Mouse (Mus musculus) midbrain, embryonic 11.5 days (tissue): ENCODE measurements around the gene Cdc42bpa. TPM values are rescaled to one million over a fixed set of nuclear protein-coding genes. Genes with fewer than 3 reads are reported as not detected.
A peak's percentile ranks its signal among the peaks of the same experiment; 100 is the strongest.

Experiments used
- ATAC-seq: fragments of 200-750 bp; cut with Nextera tagmentation; 2 replicates; pipeline ENCODE4 v1.8.0; 2017; ENCODE audit warnings: moderate TSS enrichment, moderate library complexity; ENCODE audit not compliant: low FRiP score
- DNase-seq: peaks from one replicate; pipeline ENCODE4 v3.0.0; 2015; ENCODE audit warnings: low spot score; ENCODE audit errors: missing footprints
- H3K27ac ChIP-seq: fragments of 300-500 bp; sonication (generic); 2 replicates; pipeline ENCODE4 v1.5.1; 2014; ENCODE audit warnings: low read depth, low read length
- H3K27me3 ChIP-seq: fragments of 300-500 bp; sonication (generic); 2 replicates; pipeline ENCODE4 v1.6.1; 2014; ENCODE audit warnings: mild to moderate bottlenecking, low read length, moderate library complexity, mixed read lengths; ENCODE audit not compliant: control insufficient read depth, insufficient read depth
- H3K36me3 ChIP-seq: fragments of 300-500 bp; sonication (generic); 2 replicates; pipeline ENCODE4 v1.6.1; 2014; ENCODE audit warnings: mild to moderate bottlenecking, low read length, moderate library complexity, mixed read lengths; ENCODE audit not compliant: control insufficient read depth, insufficient read depth
- H3K4me1 ChIP-seq: fragments of 300-500 bp; sonication (generic); 2 replicates; pipeline ENCODE4 v1.6.1; 2014; ENCODE audit warnings: low read length; ENCODE audit not compliant: control insufficient read depth, insufficient read depth
- H3K4me2 ChIP-seq: fragments of 300-500 bp; sonication (generic); 2 replicates; pipeline ENCODE4 v1.6.1; 2014; ENCODE audit warnings: mild to moderate bottlenecking, moderate library complexity
- H3K4me3 ChIP-seq: fragments of 300-500 bp; sonication (generic); 2 replicates; pipeline ENCODE4 v1.5.1; 2014; ENCODE audit warnings: low read depth, low read length
- H3K9ac ChIP-seq: fragments of 300-500 bp; sonication (generic); 2 replicates; pipeline ENCODE4 v1.6.1; 2014; ENCODE audit warnings: low read length
- H3K9me3 ChIP-seq: fragments of 300-500 bp; sonication (generic); 2 replicates; pipeline ENCODE4 v1.6.1; 2016; ENCODE audit warnings: low read length; ENCODE audit not compliant: control insufficient read depth
- WGBS: fragments of 180-500 bp; shearing (Covaris S2); extraction: QIAGEN DNeasy Blood & Tissue Kit; methylation state at CpG from one replicate; pipeline ENCODE4 v1.1.7; 2014; 5-methylcytosine and 5-hydroxymethylcytosine counted together
- polyA plus RNA-seq: library from polyadenylated mRNA; unstranded; fragments of >200 nt; fragmentation: Nextera tagmentation; extraction: Ambion mirVana; gene quantifications from 2 replicates; pipeline ENCODE4 v1.2.1, GENCODE M21; 2014

Cdc42bpa gene
- polyA plus RNA-seq, 1 experiment from 2014 or later = 12.7 TPM

DNA sequence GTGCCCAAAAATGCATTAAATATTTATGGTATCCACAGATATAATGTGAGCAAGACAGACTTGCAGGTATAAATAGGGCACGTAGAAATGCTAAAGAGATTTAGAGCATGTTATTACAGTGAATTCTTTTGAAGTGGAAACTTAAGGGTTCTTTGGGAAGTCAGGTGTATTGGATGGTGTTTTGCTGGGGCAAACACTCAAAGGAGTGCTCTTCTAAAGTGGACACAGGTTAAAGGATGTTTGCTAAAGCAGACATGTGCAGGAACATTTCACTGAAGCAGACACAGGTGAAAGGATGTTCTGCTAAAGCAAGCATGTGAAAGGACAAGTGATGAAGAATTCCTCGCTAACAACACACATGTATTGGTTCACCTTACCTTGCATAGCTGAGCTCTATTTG lies 83.9 kb downstream of the Cdc42bpa start:
- no peak overlapping the region for H3K4me2 ChIP-seq
- no peaks in the 10 kb centered on the region for H3K27me3 ChIP-seq
- ATAC-seq (no peak), DNase-seq (no peak)
- H3K36me3 ChIP-seq = no peaks in the 10 kb centered on the region
- no peak overlapping the region for H3K27ac ChIP-seq
- 94% methylated on average over 2 of the region's 2 CpGs for WGBS
- no peaks in the 10 kb centered on the region for H3K4me1 ChIP-seq
- no peak overlapping the region for H3K4me3 ChIP-seq
- H3K9ac ChIP-seq = no peak overlapping the region
- no peaks in the 10 kb centered on the region for H3K9me3 ChIP-seq

DNA sequence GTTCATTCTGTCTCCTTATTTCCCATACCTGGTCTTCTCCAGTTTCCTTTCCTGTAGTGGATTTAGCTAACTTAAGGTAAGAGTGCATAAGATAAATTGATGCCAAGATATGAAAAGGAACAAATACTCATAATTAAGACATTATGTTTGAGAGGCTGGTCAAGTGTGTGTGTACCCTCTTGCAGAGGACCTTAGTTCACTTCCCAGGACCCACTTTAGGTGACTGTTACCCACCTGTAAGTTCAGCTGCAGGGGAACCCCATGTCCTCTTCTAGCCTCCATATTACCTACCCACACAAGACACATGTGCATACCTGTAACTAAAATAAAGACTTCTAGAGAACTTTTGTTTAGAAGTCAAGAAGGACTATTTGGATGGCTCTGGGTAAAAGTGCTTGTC lies 84.9 kb downstream of the Cdc42bpa start:
- H3K9me3 ChIP-seq = no peaks in the 10 kb centered on the region
- no peak overlapping the region for H3K4me3 ChIP-seq
- no peaks in the 10 kb centered on the region for H3K27me3 ChIP-seq
- no peak for ATAC-seq
- H3K27ac ChIP-seq = no peak overlapping the region
- no peaks in the 10 kb centered on the region for H3K36me3 ChIP-seq
- H3K9ac ChIP-seq = no peak overlapping the region
- H3K4me1 ChIP-seq = no peaks in the 10 kb centered on the region
- H3K4me2 ChIP-seq = no peak overlapping the region
- DNase-seq = no peak

DNA sequence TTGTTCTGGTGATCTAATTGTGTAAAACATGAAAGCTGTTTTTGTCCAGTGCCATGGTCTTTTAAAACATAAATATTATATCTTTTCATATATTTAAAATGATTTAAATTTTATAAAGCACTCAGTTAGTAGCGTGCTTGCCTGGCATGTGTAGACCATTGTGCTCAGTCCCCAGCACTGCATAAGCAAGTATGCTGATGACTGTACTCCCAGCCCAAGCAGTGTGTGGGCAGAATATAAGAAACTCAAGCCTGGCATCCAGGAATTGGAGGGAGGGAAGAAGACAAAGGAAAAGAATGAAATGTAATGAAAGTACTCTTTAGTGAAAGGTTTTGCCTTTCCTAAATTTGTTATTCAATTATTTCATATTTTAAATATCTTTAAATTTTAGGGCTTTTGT lies 128.9 kb downstream of the Cdc42bpa start:
- 95% methylated on average over 1 of the region's 1 CpGs for WGBS
- H3K9me3 ChIP-seq = no peaks in the 10 kb centered on the region

DNA sequence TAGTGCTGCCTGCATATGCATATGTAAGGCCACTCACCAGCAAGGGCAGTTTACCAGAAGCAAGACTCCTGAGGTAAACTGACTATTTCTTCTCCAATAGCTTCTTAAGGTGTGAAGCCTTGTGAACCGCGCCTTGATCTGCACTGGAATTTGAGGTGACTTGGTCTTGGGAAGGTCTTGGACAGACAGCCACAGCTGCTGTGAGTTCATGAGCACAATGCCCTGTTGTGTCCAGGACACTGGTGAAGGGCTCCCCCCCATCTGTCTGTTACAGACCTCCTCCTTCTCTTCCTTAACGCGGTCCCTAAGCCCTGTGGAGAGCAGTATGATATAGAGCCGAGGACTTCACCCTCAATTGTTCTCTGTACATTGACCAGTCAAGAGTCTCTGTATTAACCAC lies 138.2 kb downstream of the Cdc42bpa start:
- no peak for DNase-seq
- Histone ChIP-seq H3K9me3 (no peaks in the 10 kb centered on the region), H3K36me3 (no peaks in the 10 kb centered on the region), H3K9ac (no peak overlapping the region), H3K4me3 (no peak overlapping the region), H3K4me2 (no peak overlapping the region), H3K27ac (no peak overlapping the region), H3K27me3 (no peaks in the 10 kb centered on the region), H3K4me1 (no peaks in the 10 kb centered on the region)
- ATAC-seq = no peak
- WGBS = 90% methylated on average over 5 of the region's 5 CpGs

More for the DNA sequence above, 128.9 kb downstream of the Cdc42bpa start:
- Histone ChIP-seq H3K4me1 (no peaks in the 10 kb centered on the region), H3K27me3 (no peaks in the 10 kb centered on the region), H3K9ac (no peak overlapping the region), H3K4me3 (no peak overlapping the region), H3K4me2 (no peak overlapping the region), H3K36me3 (no peaks in the 10 kb centered on the region), H3K27ac (no peak overlapping the region)
- DNase-seq (no peak), ATAC-seq (no peak)

DNA sequence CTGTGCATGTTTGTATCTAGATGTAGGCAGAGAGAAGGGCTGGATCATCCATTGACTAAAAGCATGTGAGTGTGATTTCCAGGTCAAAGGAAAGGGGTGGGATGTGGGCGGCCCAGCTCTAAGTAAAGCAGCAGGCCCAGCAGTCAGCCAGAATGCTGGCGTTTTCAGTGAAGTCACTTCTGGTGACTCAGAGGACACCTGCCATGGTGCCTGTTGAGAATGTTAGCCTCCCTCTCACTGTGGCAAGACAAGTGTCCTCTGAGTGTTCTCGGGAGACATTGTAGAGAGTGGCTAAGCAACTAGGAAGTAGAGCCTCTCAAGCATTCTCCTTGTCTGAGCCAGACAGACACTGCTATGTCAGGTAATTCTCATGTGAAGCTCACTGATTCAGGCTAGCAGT lies 144.3 kb downstream of the Cdc42bpa start:
- H3K4me2 ChIP-seq = no peak overlapping the region
- H3K9ac ChIP-seq = no peak overlapping the region
- H3K27me3 ChIP-seq = no peaks in the 10 kb centered on the region
- no peaks in the 10 kb centered on the region; the same call in 1 of the 2 replicates for H3K4me1 ChIP-seq
- 61% methylated on average over 3 of the region's 3 CpGs for WGBS
- H3K9me3 ChIP-seq = no peaks in the 10 kb centered on the region
- no peaks in the 10 kb centered on the region for H3K36me3 ChIP-seq
- no peak overlapping the region for H3K4me3 ChIP-seq
- DNase-seq = no peak
- no peak for ATAC-seq
- H3K27ac ChIP-seq = no peak overlapping the region

DNA sequence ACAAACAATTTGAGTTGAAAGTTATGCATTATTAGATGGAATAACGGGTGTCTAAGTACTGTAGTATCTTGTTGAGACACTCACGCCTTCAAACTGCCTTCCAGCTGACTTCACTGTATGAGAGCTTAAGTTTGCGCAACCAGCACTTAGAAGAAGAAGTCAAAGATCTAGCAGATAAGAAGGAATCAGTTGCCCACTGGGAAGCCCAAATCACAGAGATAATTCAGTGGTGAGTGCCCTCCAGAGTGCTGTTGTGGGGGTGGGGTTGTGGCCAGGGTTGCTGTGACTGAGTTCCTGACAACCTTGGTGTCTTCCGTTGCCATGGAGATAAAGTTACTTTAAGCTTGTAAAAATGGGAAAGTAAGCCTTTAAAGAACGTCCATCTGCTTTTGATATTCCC lies 148.8 kb downstream of the Cdc42bpa start:
- no peak overlapping the region for H3K4me3 ChIP-seq
- DNase-seq = no peak
- no peak for ATAC-seq
- H3K27me3 ChIP-seq = no peaks in the 10 kb centered on the region
- H3K9ac ChIP-seq = no peak overlapping the region
- no peaks in the 10 kb centered on the region for H3K9me3 ChIP-seq
- no peaks in the 10 kb centered on the region for H3K36me3 ChIP-seq
- H3K4me2 ChIP-seq = no peak overlapping the region
- no peak overlapping the region for H3K27ac ChIP-seq
- WGBS = 74% methylated on average over 5 of the region's 5 CpGs
- H3K4me1 ChIP-seq = no peaks in the 10 kb centered on the region; the same call in 1 of the 2 replicates

DNA sequence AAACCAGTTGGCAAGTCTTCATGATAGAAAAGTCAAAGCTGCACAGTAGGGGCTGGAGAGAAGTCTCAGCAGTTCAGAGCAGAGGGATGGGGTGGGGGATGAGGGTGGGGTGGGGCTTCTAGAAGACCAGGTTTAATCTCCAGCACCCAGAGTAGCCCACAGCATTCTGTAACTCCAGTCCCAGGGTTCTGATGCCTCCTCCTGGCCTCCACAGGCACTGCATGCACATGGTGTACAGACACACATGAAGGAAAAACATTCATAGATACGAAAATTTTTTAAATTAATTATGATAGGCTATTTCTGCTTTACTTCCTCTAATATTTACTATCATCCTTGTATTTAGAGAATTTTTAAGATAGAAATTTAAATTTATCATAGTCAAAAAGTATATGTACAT lies 156.3 kb downstream of the Cdc42bpa start:
- Histone ChIP-seq H3K9ac (no peak overlapping the region), H3K9me3 (no peaks in the 10 kb centered on the region), H3K27me3 (no peaks in the 10 kb centered on the region), H3K36me3 (no peaks in the 10 kb centered on the region), H3K4me3 (no peak overlapping the region), H3K4me1 (no peaks in the 10 kb centered on the region), H3K27ac (no peak overlapping the region), H3K4me2 (no peak overlapping the region)
- ATAC-seq = no peak
- WGBS = 79% methylated on average over 1 of the region's 1 CpGs
- DNase-seq = peak; percentile 88

DNA sequence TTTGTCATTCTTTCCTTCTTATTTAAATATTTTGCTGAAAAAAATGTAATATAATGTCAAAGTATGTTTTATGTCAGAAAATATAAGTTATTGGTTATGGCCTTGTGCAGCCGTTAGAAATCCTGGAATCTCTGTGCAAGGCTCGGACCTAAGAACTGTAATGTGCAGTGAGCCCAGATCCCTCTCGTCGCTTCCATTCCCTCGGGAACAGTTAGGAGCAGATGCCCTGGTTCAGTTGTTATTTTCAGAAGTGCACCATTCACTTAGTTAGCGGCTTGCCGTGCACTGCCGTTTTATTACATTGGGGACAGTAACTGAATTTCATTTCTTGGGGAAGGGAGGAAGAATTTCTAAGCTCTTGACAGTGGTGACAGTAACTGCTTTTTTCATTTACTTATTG lies 158.0 kb downstream of the Cdc42bpa start:
- no peaks in the 10 kb centered on the region for H3K36me3 ChIP-seq
- H3K27me3 ChIP-seq = no peaks in the 10 kb centered on the region
- no peaks in the 10 kb centered on the region for H3K9me3 ChIP-seq
- no peak overlapping the region for H3K4me3 ChIP-seq
- no peak for ATAC-seq
- H3K4me1 ChIP-seq = no peaks in the 10 kb centered on the region
- no peak for DNase-seq
- no peak overlapping the region for H3K9ac ChIP-seq
- H3K27ac ChIP-seq = no peak overlapping the region
- WGBS = 88% methylated on average over 8 of the region's 8 CpGs
- H3K4me2 ChIP-seq = no peak overlapping the region

DNA sequence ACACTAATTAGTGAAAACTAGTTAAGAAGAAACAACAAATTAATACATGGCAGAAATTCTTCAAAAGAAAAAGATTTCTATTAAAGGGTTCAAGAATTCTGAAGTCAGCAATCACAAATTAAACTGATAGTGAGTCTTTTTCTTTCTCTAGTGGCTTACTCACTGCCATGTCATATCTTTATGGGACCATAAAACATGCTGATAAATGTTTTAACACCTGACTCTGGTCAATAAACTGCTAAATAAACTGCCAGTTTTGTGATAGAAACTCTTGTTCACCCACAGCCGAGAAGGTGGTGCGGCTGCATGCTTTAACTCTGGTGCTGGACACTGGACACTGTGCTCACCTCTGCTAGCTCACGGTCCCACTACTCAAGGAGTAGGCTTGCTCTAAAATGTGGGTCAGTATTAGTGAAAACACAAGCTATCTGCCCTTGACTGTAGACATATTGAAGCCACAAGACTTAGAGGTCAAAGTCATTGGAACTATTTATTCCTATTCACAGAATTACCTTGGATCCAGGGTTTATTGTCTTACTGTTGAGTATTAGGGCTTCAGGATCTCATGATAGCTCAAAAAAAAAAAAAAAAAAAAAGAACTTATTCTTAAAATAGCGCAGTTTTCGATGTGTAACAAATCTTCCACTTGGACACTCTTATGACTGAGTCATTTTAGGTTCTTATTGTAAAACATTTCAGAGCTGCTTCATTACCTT lies 168.0 kb downstream of the Cdc42bpa start:
- no peaks in the 10 kb centered on the region for H3K36me3 ChIP-seq
- no peak overlapping the region for H3K9ac ChIP-seq
- H3K4me1 ChIP-seq = no peaks in the 10 kb centered on the region
- ATAC-seq (no peak), DNase-seq (peak; percentile 73)
- WGBS = 97% methylated on average over 5 of the region's 5 CpGs
- H3K9me3 ChIP-seq = no peaks in the 10 kb centered on the region
- H3K27me3 ChIP-seq = no peaks in the 10 kb centered on the region
- H3K27ac ChIP-seq = no peak overlapping the region
- H3K4me3 ChIP-seq = no peak overlapping the region
- no peak overlapping the region for H3K4me2 ChIP-seq
